Mouse (Mus musculus) cortical plate, adult 2 months (tissue): ENCODE results near the gene Ddx54.

Experiments
- CTCF ChIP-seq: fragments of 200-500 bp; IDR thresholded peaks from 2 replicates; pipeline ENCODE4 v1.5.1; 2011; ENCODE audit warnings: mild to moderate bottlenecking, control low read depth, low read length; ENCODE audit not compliant: insufficient read depth; ENCODE audit errors: extremely low read depth
- POLR2A ChIP-seq: fragments of 200-500 bp; IDR thresholded peaks from 2 replicates; pipeline ENCODE4 v1.6.1; 2011; ENCODE audit warnings: mild to moderate bottlenecking, low read length, control low read depth; ENCODE audit not compliant: insufficient read depth; ENCODE audit errors: extremely low read depth

DNA sequence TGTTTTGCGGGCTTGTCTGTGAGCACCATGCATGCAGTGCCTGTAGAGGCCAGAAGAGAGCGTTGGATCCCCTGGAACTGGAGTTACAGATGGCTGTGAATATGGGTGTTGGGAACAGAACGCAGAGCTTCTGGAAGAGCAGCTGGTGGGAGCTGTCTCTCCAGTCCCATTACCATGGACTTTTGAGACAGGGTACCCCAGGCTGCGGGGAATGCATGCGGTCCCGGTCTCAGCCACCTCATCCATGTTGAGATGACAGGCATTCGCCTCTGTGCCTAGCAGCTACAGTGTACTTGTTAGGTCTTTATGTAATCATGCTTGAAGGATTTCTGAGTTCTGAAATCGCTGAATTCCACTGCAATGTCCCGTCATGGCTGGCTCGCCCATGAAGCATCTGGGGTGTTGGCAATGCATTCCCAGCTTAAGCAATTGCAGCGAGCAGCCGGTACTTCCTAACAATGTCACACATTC is 43.8 kb downstream of the Ddx54 start:
- TF ChIP-seq POLR2A: no peak
- peak; percentile 32; the same call in 1 of the 2 replicates for TF ChIP-seq CTCF
